Mouse (Mus musculus) kidney, embryonic 16.5 days (tissue): ENCODE data around the gene Tmem150b. TPM values are rescaled to one million over a fixed set of nuclear protein-coding genes. Genes with fewer than 3 reads are reported as not detected.

ENCODE experiments used
- ATAC-seq: fragments of 200-750 bp; cut with Nextera tagmentation; 2 replicates; pipeline ENCODE4 v1.8.0; 2017; ENCODE audit warnings: moderate TSS enrichment; ENCODE audit not compliant: low FRiP score, low TSS enrichment
- H3K27ac ChIP-seq: fragments of 300-500 bp; sonication (generic); 2 replicates; pipeline ENCODE4 v1.5.1; 2014; ENCODE audit warnings: low read length
- H3K27me3 ChIP-seq: fragments of 300-500 bp; sonication (generic); 2 replicates; pipeline ENCODE4 v1.6.1; 2014; ENCODE audit warnings: low read length, control low read depth, mixed read lengths; ENCODE audit not compliant: insufficient read depth
- H3K36me3 ChIP-seq: fragments of 300-500 bp; sonication (generic); 2 replicates; pipeline ENCODE4 v1.6.1; 2014; ENCODE audit warnings: low read length, control low read depth, mixed read lengths; ENCODE audit not compliant: insufficient read depth
- H3K4me1 ChIP-seq: fragments of 300-500 bp; sonication (generic); 2 replicates; pipeline ENCODE4 v1.6.1; 2014; ENCODE audit warnings: low read length, control low read depth, mixed read lengths; ENCODE audit not compliant: insufficient read depth
- H3K4me2 ChIP-seq: fragments of 300-500 bp; sonication (generic); replicated peaks from 2 replicates; pipeline ENCODE4 v1.6.1; 2014; ENCODE audit warnings: low read depth, low read length
- H3K4me3 ChIP-seq: fragments of 300-500 bp; sonication (generic); 2 replicates; pipeline ENCODE4 v1.5.1; 2014; ENCODE audit warnings: mild to moderate bottlenecking, low read length
- H3K9ac ChIP-seq: fragments of 300-500 bp; sonication (generic); replicated peaks from 2 replicates; pipeline ENCODE4 v1.6.1; 2014; ENCODE audit warnings: low read length
- H3K9me3 ChIP-seq: fragments of 300-500 bp; sonication (generic); 2 replicates; pipeline ENCODE4 v1.6.1; 2016; ENCODE audit warnings: low read length, control low read depth
- WGBS: fragments of 180-500 bp; shearing (Covaris S2); extraction: QIAGEN DNeasy Blood & Tissue Kit; methylation state at CpG from one replicate; pipeline ENCODE4 v1.1.7; 2014; 5-methylcytosine and 5-hydroxymethylcytosine counted together
- polyA plus RNA-seq: library from polyadenylated mRNA; unstranded; fragments of >200 nt; fragmentation: Nextera tagmentation; extraction: Ambion mirVana; gene quantifications from 2 replicates; pipeline ENCODE4 v1.2.1, GENCODE M21; 2015

Tmem150b gene
- polyA plus RNA-seq, 1 experiment from 2014 or later, result 0.07 TPM

DNA sequence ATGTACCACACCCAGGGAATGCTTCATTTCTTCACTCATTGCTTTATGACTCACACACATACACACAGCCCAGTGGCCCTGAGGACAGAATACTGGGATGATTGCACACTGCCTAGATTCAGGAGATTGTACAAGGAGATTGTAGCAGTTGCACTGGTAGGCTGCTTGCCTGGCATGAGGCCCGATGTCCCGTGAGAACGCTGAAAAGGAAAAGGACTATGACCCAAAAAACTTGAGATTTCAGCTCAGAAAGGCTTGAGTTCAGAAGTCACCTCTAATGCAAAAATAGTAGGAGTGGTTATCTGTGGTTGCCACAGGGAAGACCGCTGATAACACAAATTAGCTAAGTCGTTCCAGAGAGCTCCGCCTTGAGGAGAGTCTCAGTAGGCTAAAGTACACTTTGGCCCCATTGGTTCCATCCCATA, 7.9 kb upstream of the Tmem150b start:
- Histone ChIP-seq H3K27ac (no peak overlapping the region), H3K36me3 (no peaks in the 10 kb centered on the region)
- WGBS, result 63% methylated on average over 6 of the region's 6 CpGs

DNA sequence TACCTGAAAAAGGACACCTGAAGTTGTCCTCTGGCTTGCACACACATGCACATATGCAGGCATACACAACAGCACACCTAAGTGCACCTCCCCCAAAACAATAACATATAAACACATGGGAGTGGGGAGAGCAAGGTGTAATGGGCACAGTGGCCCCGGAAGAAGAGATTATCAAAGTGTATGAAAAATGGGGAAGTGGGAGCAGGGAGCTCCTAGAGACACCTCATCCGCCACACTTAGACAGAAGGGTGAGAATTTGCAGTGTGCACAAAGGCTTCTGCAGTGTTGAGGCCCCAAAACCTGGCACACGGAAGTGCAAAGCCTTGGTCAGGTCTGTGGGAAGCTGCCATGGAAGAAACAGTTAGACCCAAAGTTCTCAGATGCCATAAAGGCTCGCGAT, 6.0 kb upstream of the Tmem150b start:
- Histone ChIP-seq H3K36me3 (no peaks in the 10 kb centered on the region), H3K4me2 (no peak overlapping the region), H3K4me1 (no peaks in the 10 kb centered on the region), H3K9me3 (no peaks in the 10 kb centered on the region), H3K4me3 (no peak overlapping the region), H3K9ac (no peak overlapping the region), H3K27me3 (no peaks in the 10 kb centered on the region), H3K27ac (no peak overlapping the region)
- WGBS, result 84% methylated on average over 5 of the region's 5 CpGs
- no peak for ATAC-seq

More for the DNA sequence above, 7.9 kb upstream of the Tmem150b start:
- Histone ChIP-seq H3K4me1 (no peaks in the 10 kb centered on the region), H3K9me3 (no peaks in the 10 kb centered on the region), H3K4me3 (no peak overlapping the region), H3K27me3 (no peaks in the 10 kb centered on the region), H3K4me2 (no peak overlapping the region), H3K9ac (no peak overlapping the region)
- no peak for ATAC-seq

DNA sequence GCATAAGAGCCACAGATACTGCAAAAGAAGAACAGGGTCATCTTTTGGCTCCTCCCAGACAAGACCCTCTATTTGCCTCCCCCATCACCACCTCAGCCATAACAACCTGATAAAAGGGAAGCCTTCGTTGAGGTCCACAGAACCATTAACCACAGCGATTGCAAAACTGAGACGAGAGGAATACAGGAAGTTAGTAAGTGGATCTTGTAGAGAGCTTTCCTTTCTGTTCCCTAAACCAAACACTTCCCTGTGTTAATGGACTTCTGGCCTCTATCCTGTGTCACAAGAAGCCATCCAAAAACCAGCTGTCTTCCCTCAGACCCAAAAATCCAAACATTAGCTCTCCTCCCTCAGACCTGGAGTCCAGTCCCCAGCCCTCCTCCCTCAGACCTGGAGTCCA, 690 bp downstream of the Tmem150b start:
- H3K36me3 ChIP-seq, result no peaks in the 10 kb centered on the region
- no peak overlapping the region for H3K4me2 ChIP-seq
- 37% methylated on average over 3 of the region's 3 CpGs for WGBS
- no peak overlapping the region for H3K9ac ChIP-seq
- H3K4me1 ChIP-seq, result no peaks in the 10 kb centered on the region
- H3K27me3 ChIP-seq, result no peaks in the 10 kb centered on the region
- H3K4me3 ChIP-seq, result no peak overlapping the region
- no peak for ATAC-seq
- no peak overlapping the region for H3K27ac ChIP-seq
- no peaks in the 10 kb centered on the region for H3K9me3 ChIP-seq

DNA sequence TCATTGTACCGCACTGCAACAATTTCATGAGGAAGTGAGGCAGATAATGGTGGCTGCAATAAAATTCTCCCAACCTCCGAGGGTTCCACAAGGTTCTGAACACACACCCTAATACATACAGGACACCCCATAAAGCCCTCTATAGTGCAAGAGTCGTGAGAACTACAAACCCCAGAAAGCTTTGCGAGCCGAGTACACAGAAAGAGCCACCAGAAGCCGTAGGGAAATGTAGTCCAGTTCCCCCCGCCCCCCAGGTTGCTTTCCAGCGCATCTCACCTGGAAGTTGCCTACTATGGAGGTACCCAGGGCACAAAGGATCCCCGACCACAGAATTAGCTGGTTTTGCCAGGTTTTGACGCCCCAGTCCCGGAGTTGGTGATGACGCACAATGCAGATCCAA, 1.5 kb downstream of the Tmem150b start:
- H3K9ac ChIP-seq, result no peak overlapping the region
- H3K4me3 ChIP-seq, result peak overlapping the region; percentile 24; the same call in 1 of the 2 replicates
- H3K4me1 ChIP-seq, result no peaks in the 10 kb centered on the region
- no peaks in the 10 kb centered on the region for H3K27me3 ChIP-seq
- peak; percentile 62 for ATAC-seq
- no peaks in the 10 kb centered on the region for H3K36me3 ChIP-seq
- H3K9me3 ChIP-seq, result no peaks in the 10 kb centered on the region
- WGBS, result 35% methylated on average over 12 of the region's 12 CpGs
- peak overlapping the region; percentile 48 for H3K4me2 ChIP-seq
- no peak overlapping the region for H3K27ac ChIP-seq

DNA sequence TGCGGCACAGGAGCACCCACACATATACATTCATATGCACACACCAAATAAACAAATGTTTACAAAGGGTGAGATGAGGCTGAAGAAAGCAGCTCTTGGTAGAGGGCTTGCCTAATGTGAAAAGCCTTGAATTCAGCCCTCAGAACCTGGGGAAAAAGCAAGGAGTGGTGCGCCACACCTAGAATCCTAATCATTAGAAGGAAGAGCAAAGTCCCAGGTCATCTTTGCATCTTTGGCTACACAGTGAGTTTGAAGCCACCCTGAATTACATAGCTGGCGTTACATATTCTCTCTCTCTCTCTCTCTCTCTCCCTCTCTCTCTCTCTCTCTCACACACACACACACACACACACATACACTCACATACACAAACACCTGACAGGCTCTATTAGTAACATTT, 5.8 kb downstream of the Tmem150b start:
- Histone ChIP-seq H3K9ac (no peak overlapping the region), H3K27ac (no peak overlapping the region), H3K9me3 (no peaks in the 10 kb centered on the region), H3K27me3 (no peaks in the 10 kb centered on the region), H3K36me3 (0 out of 2 replicates have a peak, but pooled peaks cover 8% of the 10 kb centered on the region), H3K4me2 (no peak overlapping the region), H3K4me3 (no peak overlapping the region), H3K4me1 (no peaks in the 10 kb centered on the region)
- 95% methylated on average over 3 of the region's 3 CpGs for WGBS
- no peak for ATAC-seq

DNA sequence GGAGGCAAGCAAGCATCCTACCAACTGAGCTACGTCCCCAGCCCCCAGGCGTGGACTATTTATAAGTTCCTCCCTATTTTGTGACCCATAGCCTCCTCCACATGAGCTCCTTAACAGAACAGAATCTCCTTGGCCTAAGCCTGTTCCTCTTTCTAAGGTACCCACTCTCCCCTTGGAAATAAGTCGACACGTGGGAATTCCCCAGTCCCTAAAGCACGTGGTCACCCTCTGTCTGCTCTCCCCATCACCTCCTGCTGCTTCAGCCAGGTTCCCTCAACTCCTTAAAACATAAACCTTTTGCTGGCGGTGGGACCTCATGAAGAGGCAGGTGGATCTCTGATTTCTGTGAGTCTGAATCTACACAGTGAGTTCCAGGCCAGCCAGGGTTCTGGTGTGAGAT, 8.1 kb downstream of the Tmem150b start:
- H3K4me3 ChIP-seq, result no peak overlapping the region
- H3K4me1 ChIP-seq, result no peaks in the 10 kb centered on the region
- WGBS, result 52% methylated on average over 6 of the region's 6 CpGs
- peaks cover 15% of the 10 kb centered on the region; the same call in 1 of the 2 replicates for H3K36me3 ChIP-seq
- no peak overlapping the region for H3K27ac ChIP-seq
- H3K9me3 ChIP-seq, result no peaks in the 10 kb centered on the region
- ATAC-seq, result no peak
- H3K27me3 ChIP-seq, result no peaks in the 10 kb centered on the region
- no peak overlapping the region for H3K4me2 ChIP-seq
- no peak overlapping the region for H3K9ac ChIP-seq

DNA sequence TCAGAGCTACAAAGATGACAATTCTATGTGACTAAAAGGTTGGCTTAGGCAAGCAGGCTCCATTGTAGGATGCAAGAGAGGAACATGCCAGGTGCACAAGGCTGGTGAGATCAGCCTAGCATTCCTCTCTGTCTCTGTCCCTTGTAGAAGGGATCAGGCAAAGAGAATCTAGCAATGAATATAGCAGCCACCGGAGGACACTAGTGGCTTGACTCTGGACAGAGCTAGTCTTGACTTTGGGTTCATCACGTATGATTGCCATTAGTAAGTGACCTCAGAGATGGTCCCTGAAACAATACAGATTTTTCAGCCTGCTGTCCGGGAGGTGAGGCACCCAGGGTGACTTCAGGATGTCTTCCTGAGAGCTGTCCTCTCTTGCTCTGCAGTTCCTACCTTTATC, 12.5 kb downstream of the Tmem150b start:
- WGBS, result 90% methylated on average over 3 of the region's 3 CpGs

DNA sequence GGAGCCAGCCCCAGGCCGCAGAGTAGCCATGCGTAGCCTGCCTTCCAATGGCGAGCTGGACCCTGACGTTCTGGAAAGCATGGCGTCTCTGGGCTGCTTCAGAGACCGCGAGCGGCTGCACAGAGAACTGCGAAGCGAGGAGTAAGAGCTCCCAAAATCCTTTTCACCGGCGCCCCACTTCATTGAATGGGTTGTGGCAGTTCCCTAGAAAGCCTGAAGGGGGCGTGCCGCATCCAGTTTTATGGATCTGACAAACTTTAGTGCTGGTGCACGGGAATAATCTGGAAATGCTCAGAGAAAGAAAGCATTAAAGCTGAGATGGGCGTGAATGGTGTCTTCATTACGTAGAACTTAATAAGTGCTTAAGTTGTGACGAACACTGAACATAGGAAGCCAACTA, 20.0 kb downstream of the Tmem150b start:
- Histone ChIP-seq H3K4me2 (no peak overlapping the region), H3K36me3 (peaks cover 27% of the 10 kb centered on the region), H3K27me3 (no peaks in the 10 kb centered on the region), H3K27ac (no peak overlapping the region), H3K9ac (no peak overlapping the region), H3K4me3 (no peak overlapping the region), H3K4me1 (no peaks in the 10 kb centered on the region), H3K9me3 (no peaks in the 10 kb centered on the region)
- no peak for ATAC-seq
- 46% methylated on average over 18 of the region's 18 CpGs for WGBS

More for the DNA sequence above, 12.5 kb downstream of the Tmem150b start:
- no peak for ATAC-seq
- Histone ChIP-seq H3K9ac (no peak overlapping the region), H3K27ac (no peak overlapping the region), H3K36me3 (peaks cover 41% of the 10 kb centered on the region), H3K4me1 (no peaks in the 10 kb centered on the region), H3K9me3 (no peaks in the 10 kb centered on the region), H3K27me3 (no peaks in the 10 kb centered on the region), H3K4me3 (no peak overlapping the region), H3K4me2 (no peak overlapping the region)

DNA sequence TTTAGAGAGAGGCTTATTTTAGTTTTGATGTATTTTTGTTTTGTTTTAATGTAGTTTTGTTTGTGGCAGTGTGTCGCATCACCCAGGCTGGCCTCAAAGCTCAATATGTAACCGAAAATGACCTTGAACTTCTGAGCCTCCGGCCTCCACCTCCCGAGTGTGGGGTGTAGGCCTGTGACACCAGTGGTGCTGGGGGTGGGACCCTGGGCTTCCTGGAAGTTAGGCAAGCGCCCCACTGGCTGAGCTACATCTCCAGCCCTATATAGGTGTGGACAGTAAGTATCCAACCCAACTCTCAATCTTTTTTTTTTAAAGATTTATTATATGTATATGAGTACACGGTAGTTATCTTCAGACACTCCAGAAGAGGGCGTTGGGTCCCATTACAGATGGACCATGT, 21.9 kb downstream of the Tmem150b start:
- H3K27me3 ChIP-seq, result no peaks in the 10 kb centered on the region
- no peak overlapping the region for H3K4me3 ChIP-seq
- no peak overlapping the region for H3K27ac ChIP-seq
- H3K36me3 ChIP-seq, result peaks cover 26% of the 10 kb centered on the region
- H3K9me3 ChIP-seq, result no peaks in the 10 kb centered on the region
- H3K9ac ChIP-seq, result no peak overlapping the region
- H3K4me1 ChIP-seq, result no peaks in the 10 kb centered on the region
- WGBS, result 90% methylated on average over 7 of the region's 7 CpGs
- H3K4me2 ChIP-seq, result no peak overlapping the region
- no peak for ATAC-seq

DNA sequence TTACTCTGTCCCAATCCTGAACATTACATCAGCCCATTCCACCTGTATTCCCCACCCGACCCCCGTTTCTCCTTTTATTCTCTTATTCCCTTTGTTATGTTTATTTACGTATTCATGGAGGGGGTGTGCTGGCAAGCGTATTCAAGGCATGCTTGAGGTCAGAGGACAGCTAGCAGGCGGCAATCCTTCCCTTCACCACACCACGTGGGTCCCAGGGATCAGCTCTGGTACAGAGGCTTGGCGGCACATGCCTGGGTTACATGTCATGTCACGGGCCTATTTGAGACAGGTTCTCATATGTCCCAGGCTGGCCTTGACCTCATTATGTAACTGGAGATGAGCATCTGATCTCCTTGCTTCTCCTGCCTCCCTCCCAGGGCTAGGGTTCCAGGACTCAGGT, 22.7 kb downstream of the Tmem150b start:
- no peak for ATAC-seq
- H3K27ac ChIP-seq, result no peak overlapping the region
- no peak overlapping the region for H3K9ac ChIP-seq
- H3K27me3 ChIP-seq, result no peaks in the 10 kb centered on the region
- H3K4me2 ChIP-seq, result no peak overlapping the region
- WGBS, result 34% methylated on average over 8 of the region's 8 CpGs
- no peaks in the 10 kb centered on the region for H3K4me1 ChIP-seq
- no peak overlapping the region for H3K4me3 ChIP-seq
- H3K9me3 ChIP-seq, result no peaks in the 10 kb centered on the region
- peaks cover 21% of the 10 kb centered on the region for H3K36me3 ChIP-seq
